Mouse (Mus musculus) lung, adult 2 months (tissue): ENCODE data around the gene Gm3238.
"Not testable (repeated sequence)": the region's sequence is repeated elsewhere in the genome, so short reads cannot be mapped to it uniquely, and the experiment has no call there.

ENCODE experiments used
- CTCF ChIP-seq: fragments of 200-500 bp; IDR thresholded peaks from 2 replicates; pipeline ENCODE4 v1.5.1; 2011; ENCODE audit warnings: mild to moderate bottlenecking, low read length, control low read depth; ENCODE audit not compliant: insufficient read depth
- POLR2A ChIP-seq: fragments of 200-500 bp; IDR thresholded peaks from 2 replicates; pipeline ENCODE4 v1.6.1; 2011; ENCODE audit warnings: low read depth, mild to moderate bottlenecking, control low read depth, low read length, borderline replicate concordance; ENCODE audit errors: extremely low read depth

GRCm38 (mm10) chr10:77771225-77771624 is at the start of gene Gm3238:
- TF ChIP-seq CTCF, POLR2A: not testable (repeated sequence)
